Mouse (Mus musculus) CH12.LX (cell line): ENCODE measurements at regions not wholly inside any gene's neighbourhood (a gene's known extent, or its start where the extent isn't known, plus 50 kb on each side); places are given as distances from the start of the nearest gene placed in this dataset.

Experiments used
- CTCF ChIP-seq, 2 experiments: IDR thresholded peaks in 1 of 2; conservative IDR thresholded peaks in 1 of 2; 2 replicates each; pipeline ENCODE4 v1.5.1; 2011 to 2012; ENCODE audit warnings: low read depth in 2 of 2, low read length in 2 of 2, improper control_type of control experiment in 1 of 2, inconsistent platforms in 1 of 2, mild to moderate bottlenecking in 1 of 2, moderate library complexity in 1 of 2
- KAT2A ChIP-seq: IDR thresholded peaks from 2 replicates; pipeline ENCODE4 v1.6.1; 2012; ENCODE audit warnings: low read length, improper control_type of control experiment, inconsistent platforms; ENCODE audit not compliant: insufficient replicate concordance
- MEF2A ChIP-seq: IDR thresholded peaks from 2 replicates; pipeline ENCODE4 v1.6.1; 2014; ENCODE audit warnings: low read depth, mild to moderate bottlenecking, inconsistent platforms, low read length, improper control_type of control experiment, borderline replicate concordance
- ZKSCAN1 ChIP-seq: IDR thresholded peaks from 2 replicates; pipeline ENCODE4 v1.6.1; 2012; ENCODE audit warnings: low read depth, inconsistent platforms, low read length, improper control_type of control experiment, borderline replicate concordance
- ZNF384 ChIP-seq: IDR thresholded peaks from 2 replicates; pipeline ENCODE4 v1.6.1; 2012; ENCODE audit warnings: low read depth, low read length, improper control_type of control experiment, inconsistent platforms

- no peak for TF ChIP-seq ZNF384
- no peak for TF ChIP-seq MEF2A
- TF ChIP-seq CTCF (conservative IDR thresholded peaks at IDR 0.05 in 1 of 2, IDR thresholded peaks at IDR 0.05 in 1 of 2; ENCODE audit: low read depth in 2 of 2, low read length in 2 of 2) = no peak
- TF ChIP-seq KAT2A = no peak
- TF ChIP-seq ZKSCAN1 = no peak
Observed at GRCm38 (mm10) chr17:4328810-4329209, 632.7 kb upstream of the Nox3 start.
